Mouse (Mus musculus) naive thymus-derived CD4-positive, alpha-beta T cell, adult 2 months (primary cell): ENCODE results near the gene Ddc.

Experiments
- DNase-seq: peaks from one replicate; pipeline ENCODE4 v3.0.0-alpha.2; 2011; ENCODE audit warnings: low read depth

Ddc gene

GRCm38 (mm10) chr11:11897645-11898357, at the start of gene Ddc:
Ddc (minus strand) TSS chr11:11898144.
- DNase-seq: no peak

GRCm38 (mm10) chr11:11945766-11946165, 47.8 kb upstream of the Ddc start:
- no peak for DNase-seq

GRCm38 (mm10) chr11:11944814-11945213, 46.9 kb upstream of the Ddc start:
- DNase-seq: no peak

- no peak for DNase-seq
Measured at GRCm38 (mm10) chr11:11944082-11944349, 46.1 kb upstream of the Ddc start.

DNA sequence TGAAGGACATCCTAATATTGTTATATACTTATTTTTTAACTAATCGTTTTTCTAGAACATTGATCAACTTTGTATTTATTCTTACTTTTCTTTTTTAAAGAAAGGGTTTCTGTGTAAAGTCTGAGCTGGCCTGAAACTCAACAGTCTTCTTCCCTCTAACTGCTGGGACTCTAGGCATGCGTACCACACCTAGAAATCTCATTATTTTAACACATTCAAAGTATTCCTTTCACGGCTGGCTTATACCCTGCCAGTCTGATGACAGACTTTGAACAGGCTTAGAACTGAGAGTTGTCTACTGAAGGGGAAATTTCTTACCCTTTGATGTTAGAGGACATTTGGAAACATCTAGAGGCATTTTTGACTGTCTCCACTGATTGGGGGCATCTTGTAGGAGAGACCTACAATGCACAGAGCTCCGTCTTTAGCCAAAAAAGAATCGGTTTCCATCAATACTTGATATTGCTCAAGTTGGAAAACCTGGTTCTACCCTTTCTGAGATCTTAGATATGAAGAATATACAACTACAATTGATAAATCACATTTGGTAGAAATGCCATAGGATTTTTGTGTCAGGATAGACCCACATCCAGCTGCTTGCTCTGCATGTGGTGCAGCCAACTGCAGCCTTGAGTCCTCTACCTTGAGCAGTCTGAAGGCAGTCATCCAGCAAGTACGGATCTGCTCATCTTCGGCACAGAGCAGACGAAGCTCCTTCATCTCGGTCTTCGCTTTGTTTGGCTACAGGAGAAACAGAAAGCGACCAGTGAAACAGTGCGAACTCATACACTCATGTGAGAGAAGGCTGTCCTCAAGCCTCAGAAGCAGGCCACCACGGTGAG, 45.5 kb upstream of the Ddc start:
- no peak for DNase-seq

DNA sequence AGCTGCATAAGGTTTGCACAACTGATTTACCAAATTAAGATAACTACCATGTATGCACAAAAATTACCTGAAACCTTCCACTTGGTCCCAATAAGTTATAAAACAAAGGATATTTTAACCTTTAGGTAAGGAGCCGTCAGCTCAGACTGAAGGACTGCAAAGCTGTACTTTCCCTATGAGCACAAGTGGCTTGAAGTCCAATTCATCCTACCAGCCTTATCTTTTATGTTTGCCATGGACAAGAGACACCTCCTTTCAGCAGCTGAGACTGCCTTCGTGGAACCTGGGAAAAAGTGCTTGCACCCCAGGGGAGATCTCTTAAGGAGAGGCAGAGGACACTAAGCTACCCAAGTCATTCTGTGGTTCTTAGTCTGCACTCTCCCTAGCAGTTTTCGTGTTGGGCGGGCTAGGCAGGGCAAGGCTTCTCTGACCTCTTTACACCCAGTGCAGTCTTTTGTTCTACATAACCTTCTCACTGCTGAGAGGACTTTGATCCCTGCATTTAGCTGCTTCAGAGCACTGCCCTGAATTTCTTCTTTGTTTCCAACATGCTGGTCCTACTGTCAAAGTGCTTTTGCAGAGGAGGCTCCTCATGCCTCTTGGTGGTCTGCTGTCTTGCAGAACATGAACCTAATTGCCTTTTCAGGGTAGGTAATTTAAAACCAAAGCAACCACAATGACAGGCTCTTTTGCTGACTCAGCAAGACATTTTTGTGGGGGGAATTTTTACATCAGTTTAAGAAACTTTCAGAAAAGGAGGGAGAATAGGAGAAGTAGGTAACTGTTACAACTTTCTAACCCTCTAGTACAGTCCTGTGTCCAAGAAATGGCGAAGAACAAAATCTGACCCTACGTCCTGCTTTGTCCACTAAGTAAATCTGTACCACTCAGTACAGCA, 44.6 kb upstream of the Ddc start:
- no peak for DNase-seq

DNA sequence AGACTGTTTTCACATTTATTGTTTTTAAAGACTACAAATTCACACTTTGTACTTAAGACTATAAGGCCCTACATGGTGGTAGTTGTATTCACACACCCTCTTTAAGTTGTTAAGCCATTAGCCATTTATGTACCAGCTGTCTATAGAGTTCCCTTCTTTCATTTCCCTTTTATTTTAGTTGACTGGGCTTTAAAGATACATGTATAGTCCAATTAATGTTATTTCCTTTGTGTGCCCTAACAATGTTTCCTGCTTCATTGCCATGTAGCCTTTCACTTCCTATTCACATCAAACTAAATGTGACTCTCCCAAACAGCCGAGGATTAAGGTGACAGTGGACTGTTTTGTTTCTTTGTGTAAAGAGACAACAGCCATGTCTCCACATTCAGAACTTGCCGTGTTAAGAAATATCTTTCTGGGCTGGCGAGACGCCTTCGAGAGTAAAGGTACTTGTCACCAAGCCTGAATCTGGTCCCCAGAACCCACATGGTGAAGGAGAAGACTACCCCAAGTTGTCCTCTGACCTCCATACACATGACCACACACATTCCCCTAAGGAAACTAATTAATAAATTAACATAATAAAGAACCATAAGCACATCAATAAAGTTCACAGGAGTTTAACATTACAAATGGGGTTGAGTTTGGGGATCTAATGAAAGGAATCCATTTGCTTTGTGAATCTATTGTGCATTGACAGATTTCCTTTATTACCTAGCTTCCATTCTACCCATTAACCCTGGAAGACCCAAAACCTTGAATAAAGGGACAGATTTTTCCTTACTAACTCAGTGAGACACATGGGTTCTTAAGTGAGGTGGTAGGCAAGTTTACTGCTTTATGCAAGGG, 43.1 kb upstream of the Ddc start:
- DNase-seq: no peak

GRCm38 (mm10) chr11:11939611-11940010, 41.7 kb upstream of the Ddc start:
- DNase-seq: no peak

DNA sequence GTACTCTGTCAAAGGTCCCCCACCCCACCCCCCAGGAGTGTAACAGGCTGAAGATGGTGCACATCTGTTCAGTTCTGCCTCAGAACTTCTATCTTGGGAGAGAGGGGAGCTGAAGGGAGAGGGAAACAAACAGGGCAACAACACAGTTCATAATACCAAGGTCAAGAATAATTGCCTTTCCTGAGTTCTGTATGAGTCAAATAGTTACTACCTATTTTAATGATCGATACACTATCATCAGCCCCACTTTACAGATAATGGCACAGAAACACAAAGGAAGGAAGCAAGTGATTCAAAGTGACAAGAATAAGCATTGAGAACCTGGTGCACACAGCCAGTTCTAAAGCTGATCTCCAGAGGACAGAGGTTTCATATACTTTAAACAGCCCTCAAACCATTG, 40.6 kb upstream of the Ddc start:
- no peak for DNase-seq

DNA sequence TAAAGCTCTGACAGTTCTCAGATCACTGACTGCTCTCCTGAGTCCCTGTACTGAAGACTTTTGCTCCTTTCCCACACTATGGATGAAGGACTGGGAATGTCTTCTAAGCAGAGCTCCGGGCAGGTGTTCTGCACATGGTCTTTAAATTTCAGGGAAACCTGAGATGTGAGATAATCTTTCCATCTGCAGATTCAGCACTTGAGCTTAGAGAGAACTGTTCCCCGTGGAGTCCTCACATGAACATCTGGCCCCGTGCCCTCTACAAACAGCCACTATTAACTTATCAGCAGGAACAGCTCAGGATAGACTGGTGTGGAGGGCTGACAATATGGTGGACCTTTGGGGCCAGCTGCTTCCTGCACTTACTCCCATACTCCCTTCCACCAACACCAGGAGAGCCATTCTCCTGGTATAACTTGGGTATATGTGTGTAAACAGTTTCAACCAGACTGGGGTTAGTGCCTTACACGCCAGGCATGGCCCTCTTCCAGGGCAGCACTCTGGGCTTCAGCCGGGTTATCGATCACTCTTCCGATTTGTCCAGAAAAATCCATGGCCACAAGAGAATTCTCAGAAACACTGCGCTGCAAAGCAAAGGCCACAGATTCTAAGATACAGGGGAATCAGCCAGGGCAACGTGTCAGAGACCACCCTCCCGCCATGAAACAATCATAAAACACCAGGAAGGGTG, 39.5 kb upstream of the Ddc start:
- DNase-seq: no peak

GRCm38 (mm10) chr11:11934808-11935207, 36.9 kb upstream of the Ddc start:
- no peak for DNase-seq

DNA sequence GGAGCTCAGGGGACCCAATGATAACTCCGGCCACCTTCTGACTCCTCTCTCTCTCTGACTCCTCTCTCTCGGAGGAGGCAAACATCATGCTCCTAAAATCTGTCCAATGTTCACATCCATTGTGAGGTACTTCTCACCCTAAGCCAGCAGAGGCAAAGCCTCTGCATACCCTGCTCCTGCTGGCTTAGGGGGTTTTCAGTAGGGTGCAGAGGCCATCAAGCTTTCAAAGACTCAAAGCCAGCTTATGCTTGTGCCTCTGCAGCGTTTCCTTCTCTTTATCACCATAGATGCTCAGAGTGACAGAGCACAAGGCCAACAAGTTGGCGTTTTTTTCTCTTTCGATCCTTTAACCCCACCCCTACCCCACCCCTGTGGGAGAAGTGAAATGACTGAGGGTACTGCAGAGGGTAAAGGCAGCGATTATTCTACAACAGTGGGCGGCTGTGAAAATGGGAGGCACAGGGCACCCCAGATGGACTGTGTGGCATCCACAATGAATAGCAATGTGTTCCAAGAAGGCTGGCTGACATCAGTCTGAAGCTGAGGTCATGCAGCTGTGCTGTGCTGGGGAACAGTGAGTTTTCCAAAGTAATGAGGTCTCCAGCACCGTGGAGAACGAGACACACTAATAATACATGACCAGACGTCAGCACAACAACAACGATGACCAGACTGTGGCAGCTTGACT, 34.3 kb upstream of the Ddc start:
- DNase-seq: no peak

- no peak for DNase-seq
Measured at GRCm38 (mm10) chr11:11931688-11932087, 33.7 kb upstream of the Ddc start.

DNA sequence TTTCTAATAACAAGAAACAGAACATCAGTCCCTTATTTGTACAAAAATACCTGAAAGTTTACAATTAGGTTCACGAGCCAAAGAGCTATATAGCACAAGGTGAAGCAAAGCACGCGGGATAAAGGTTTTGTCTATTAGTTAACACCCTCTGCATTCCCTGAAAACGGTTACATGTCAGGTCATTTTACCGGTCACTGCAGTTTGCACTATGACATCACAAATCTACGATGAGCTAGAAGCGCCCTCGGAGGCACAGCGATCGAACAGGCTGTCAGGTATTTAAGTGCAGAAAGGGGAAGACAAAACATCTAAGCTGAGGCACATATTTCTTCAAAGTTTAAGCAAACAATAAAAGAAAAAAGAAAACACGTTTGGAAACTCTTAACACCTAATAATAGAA, 32.6 kb upstream of the Ddc start:
- DNase-seq: no peak

- no peak for DNase-seq
Measured at GRCm38 (mm10) chr11:11929059-11929458, 31.1 kb upstream of the Ddc start.

DNA sequence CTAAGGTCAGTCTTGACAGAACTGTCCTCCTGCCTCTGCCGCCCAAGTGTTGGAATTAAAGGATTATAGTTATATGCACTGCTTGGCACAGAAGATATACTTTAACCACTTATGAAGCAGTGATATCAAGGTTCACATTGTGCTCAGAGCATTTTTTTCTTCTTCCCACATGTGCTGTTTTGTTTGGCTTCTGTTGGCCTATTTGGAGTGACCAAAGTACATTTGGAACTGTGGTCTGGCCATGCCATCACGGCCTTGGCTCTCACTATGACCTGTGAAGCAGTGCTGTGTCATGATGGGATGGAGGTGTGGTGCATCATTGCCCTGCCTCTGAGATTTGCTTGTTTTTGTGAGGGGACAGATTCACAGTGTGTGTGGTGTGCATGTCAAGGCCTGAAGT, 30.6 kb upstream of the Ddc start:
- no peak for DNase-seq

DNA sequence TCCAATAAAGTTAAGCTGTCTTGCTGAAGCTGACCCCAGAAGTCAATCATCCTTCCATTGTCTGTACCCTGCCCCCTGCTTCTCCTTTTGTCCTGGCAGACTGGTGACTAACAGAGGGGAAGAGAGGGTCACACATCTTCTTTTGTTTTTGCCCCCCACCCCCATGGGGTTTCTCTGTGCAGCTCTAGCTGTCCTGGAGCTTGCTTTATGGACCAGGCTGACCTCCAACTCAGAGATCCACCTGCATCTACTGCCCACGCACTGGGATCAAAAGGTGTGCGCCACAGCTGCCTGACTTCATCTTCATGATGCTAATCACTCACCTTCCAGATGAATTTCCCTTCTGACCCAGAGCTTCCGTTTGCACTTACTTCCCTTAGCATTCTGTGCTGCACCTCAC, 26.0 kb upstream of the Ddc start:
- no peak for DNase-seq

GRCm38 (mm10) chr11:11923345-11923744, 25.4 kb upstream of the Ddc start:
- DNase-seq: no peak

GRCm38 (mm10) chr11:11922106-11922505, 24.2 kb upstream of the Ddc start:
- no peak for DNase-seq

GRCm38 (mm10) chr11:11907703-11908413, 9.9 kb upstream of the Ddc start:
- DNase-seq: no peak
